Mouse (Mus musculus) layer of hippocampus, adult 18-20 months (tissue): ENCODE data around the gene Adamts18. TPM values are rescaled to one million over a fixed set of nuclear protein-coding genes. Genes with fewer than 3 reads are reported as not detected.
"Not testable (repeated sequence)": the region's sequence is repeated elsewhere in the genome, so short reads cannot be mapped to it uniquely, and the experiment has no call there.

Source experiments
- DNase-seq, 2 experiments: peaks; one replicate each; pipeline ENCODE4 v3.0.0; 2022; ENCODE audit warnings: low spot score in 2 of 2
- total RNA-seq, 2 experiments: library from RNA; stranded (reverse); gene quantifications; 2 replicates each; pipeline ENCODE4 v1.2.3; 2021

Gene Adamts18
- total RNA-seq, 2 experiments from 2014 or later, result 0.43 to 0.82 TPM

- no peak for DNase-seq
Measured at GRCm38 (mm10) chr8:113844801-113845301, 3.7 kb downstream of the Adamts18 start.

GRCm38 (mm10) chr8:113838211-113838610 lies 10.3 kb downstream of the Adamts18 start:
- DNase-seq, result no peak

- no peak for DNase-seq
Measured at GRCm38 (mm10) chr8:113837570-113837915, 11.0 kb downstream of the Adamts18 start.

GRCm38 (mm10) chr8:113836892-113837569 lies 11.5 kb downstream of the Adamts18 start:
- DNase-seq, result no peak

GRCm38 (mm10) chr8:113833644-113834043 lies 14.9 kb downstream of the Adamts18 start:
- DNase-seq, result no peak

GRCm38 (mm10) chr8:113827270-113827669 lies 21.3 kb downstream of the Adamts18 start:
- no peak for DNase-seq

GRCm38 (mm10) chr8:113820983-113821587 lies 27.5 kb downstream of the Adamts18 start:
- DNase-seq, result no peak

GRCm38 (mm10) chr8:113813966-113814365 lies 34.6 kb downstream of the Adamts18 start:
- DNase-seq, result no peak

- DNase-seq, result no peak
Measured at GRCm38 (mm10) chr8:113811521-113811920, 37.0 kb downstream of the Adamts18 start.

GRCm38 (mm10) chr8:113809929-113810328 lies 38.6 kb downstream of the Adamts18 start:
- no peak for DNase-seq

GRCm38 (mm10) chr8:113803830-113804611 lies 44.5 kb downstream of the Adamts18 start:
- DNase-seq, result no peak

GRCm38 (mm10) chr8:113801551-113801950 lies 47.0 kb downstream of the Adamts18 start:
- no peak for DNase-seq

- not testable (repeated sequence) for DNase-seq
Measured at GRCm38 (mm10) chr8:113800556-113800955, 48.0 kb downstream of the Adamts18 start.

- no peak for DNase-seq
Measured at GRCm38 (mm10) chr8:113799550-113799949, 49.0 kb downstream of the Adamts18 start.

GRCm38 (mm10) chr8:113791856-113792255 lies 56.7 kb downstream of the Adamts18 start:
- DNase-seq, result peak in 1 of 2 experiments; percentile 13

- DNase-seq, result no peak
Measured at GRCm38 (mm10) chr8:113791061-113791460, 57.5 kb downstream of the Adamts18 start.

GRCm38 (mm10) chr8:113783711-113784110 lies 64.8 kb downstream of the Adamts18 start:
- DNase-seq, result no peak

GRCm38 (mm10) chr8:113781554-113781953 lies 67.0 kb downstream of the Adamts18 start:
- DNase-seq, result no peak

GRCm38 (mm10) chr8:113775361-113775760 lies 73.2 kb downstream of the Adamts18 start:
- DNase-seq, result no peak

- DNase-seq, result no peak
Measured at GRCm38 (mm10) chr8:113768861-113769410, 79.6 kb downstream of the Adamts18 start.

- DNase-seq, result no peak
Measured at GRCm38 (mm10) chr8:113765121-113765520, 83.4 kb downstream of the Adamts18 start.
